In the genomic region with DNA sequence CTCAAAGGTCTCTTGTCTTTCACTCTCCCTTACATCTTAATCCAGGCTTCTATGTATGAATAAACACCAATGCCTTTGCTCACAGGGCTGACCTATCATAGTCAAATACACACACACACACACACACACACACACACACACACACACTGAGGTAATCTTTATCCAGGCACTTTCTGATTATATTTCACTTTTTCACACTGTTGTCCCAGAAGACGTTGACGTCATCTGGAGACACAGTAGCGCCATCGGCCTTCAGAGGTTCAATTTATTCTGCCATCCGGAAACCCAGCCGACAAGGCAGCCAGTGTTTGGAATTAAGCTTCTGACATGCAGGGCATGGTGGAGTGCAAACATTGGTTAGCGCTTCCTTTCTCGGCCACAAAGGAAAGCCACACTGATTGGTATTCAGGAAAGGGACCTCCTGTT, we compare ENCODE assay signal across 10 mouse cellular contexts.
A peak's percentile ranks its signal among the peaks of the same experiment; 100 is the strongest.
DNase-seq lines count a peak whose midpoint lies in the region; ATAC-seq and TF ChIP-seq lines count a peak whose summit lies in the region.
"Had no signal": no experiment of that assay in that cellular context is flagged by ENCODE, and none has a peak within 500 bp of the region (broad histone marks: within the 10 kb centered on the region; RNA-seq: fewer than 3 reads in every experiment).

No protein-coding gene starts in this region.

- intact Hi-C loops in gastrocnemius, adult 2 months (cut with DNase I) = no loop called here

- H3K27me3 ChIP-seq in forebrain, embryonic 11.5 days (ENCODE audit: control insufficient read depth, insufficient read depth, low read length) = no peaks in the 10 kb centered on the region
- H3K27me3 ChIP-seq in forebrain, embryonic 10.5 days (ENCODE audit: poor library complexity, severe bottlenecking) = no peaks in the 10 kb centered on the region
- no peaks in the 10 kb centered on the region for H3K27me3 ChIP-seq in forebrain, postnatal 0 days (ENCODE audit: insufficient read depth, low read length)
- no peaks in the 10 kb centered on the region for H3K27me3 ChIP-seq in midbrain, embryonic 10.5 days (ENCODE audit: low read depth, poor library complexity, severe bottlenecking)

- H3K4me2 ChIP-seq in forebrain, embryonic 11.5 days (ENCODE audit: low read depth, low read length, severe bottlenecking) = no peak overlapping the region
- 0 out of 2 replicates have a peak overlapping the region, but pooled peaks have one; percentile 11 for H3K4me2 ChIP-seq in forebrain, postnatal 0 days (ENCODE audit: low read depth)

- 36% methylated on average over 8 of the region's 8 CpGs for WGBS in forebrain, embryonic 11.5 days
- WGBS in forebrain, embryonic 10.5 days = 59% methylated on average over 8 of the region's 8 CpGs
- WGBS in forebrain, postnatal 0 days = 20% methylated on average over 8 of the region's 8 CpGs
- WGBS in midbrain, embryonic 10.5 days = 49% methylated on average over 8 of the region's 8 CpGs

- TF ChIP-seq CTCF in forebrain, postnatal 0 days (IDR thresholded peaks at IDR 0.05; ENCODE audit: low read depth) = no peak
- TF ChIP-seq CTCF in gastrocnemius, adult 2 months (IDR thresholded peaks at IDR 0.05) = no peak

- no peaks in the 10 kb centered on the region for H3K36me3 ChIP-seq in forebrain, embryonic 11.5 days (ENCODE audit: control insufficient read depth, insufficient read depth, low read length)
- no peaks in the 10 kb centered on the region for H3K36me3 ChIP-seq in forebrain, embryonic 10.5 days (replicated peaks)
- no peaks in the 10 kb centered on the region for H3K36me3 ChIP-seq in forebrain, postnatal 0 days (ENCODE audit: insufficient read depth)
- H3K36me3 ChIP-seq in midbrain, embryonic 10.5 days = no peaks in the 10 kb centered on the region

- peak; percentile 86 for ATAC-seq in forebrain, embryonic 11.5 days (replicated peaks; ENCODE audit: low FRiP score)
- ATAC-seq in forebrain, postnatal 0 days = peak; percentile 86

- no peak overlapping the region for H3K4me3 ChIP-seq in forebrain, embryonic 11.5 days (ENCODE audit: low read depth, low read length)
- H3K4me3 ChIP-seq in forebrain, embryonic 10.5 days = no peak overlapping the region
- no peak overlapping the region for H3K4me3 ChIP-seq in forebrain, postnatal 0 days (ENCODE audit: low read depth, low read length)
- no peak overlapping the region for H3K4me3 ChIP-seq in midbrain, embryonic 10.5 days
- no peak overlapping the region for H3K4me3 ChIP-seq in gastrocnemius, adult 2 months

- H3K27ac ChIP-seq in forebrain, embryonic 11.5 days (ENCODE audit: low read depth, low read length) = no peak overlapping the region
- H3K27ac ChIP-seq in forebrain, embryonic 10.5 days = no peak overlapping the region
- no peak overlapping the region for H3K27ac ChIP-seq in forebrain, postnatal 0 days (ENCODE audit: low read depth, low read length)
- H3K27ac ChIP-seq in midbrain, embryonic 10.5 days (replicated peaks) = no peak overlapping the region
- H3K27ac ChIP-seq in gastrocnemius, adult 2 months = no peak overlapping the region

- no peaks in the 10 kb centered on the region for H3K9me3 ChIP-seq in forebrain, embryonic 11.5 days (ENCODE audit: control insufficient read depth, low read length)
- no peaks in the 10 kb centered on the region for H3K9me3 ChIP-seq in forebrain, embryonic 10.5 days
- H3K9me3 ChIP-seq in forebrain, postnatal 0 days (ENCODE audit: low read length) = no peaks in the 10 kb centered on the region
- H3K9me3 ChIP-seq in midbrain, embryonic 10.5 days (replicated peaks) = no peaks in the 10 kb centered on the region

- no peak overlapping the region for H3K9ac ChIP-seq in forebrain, embryonic 11.5 days (ENCODE audit: low read length)
- H3K9ac ChIP-seq in forebrain, postnatal 0 days = no peak overlapping the region

- DNase-seq in forebrain, embryonic 11.5 days (ENCODE audit: low spot score) = peak; percentile 55
- no peak for DNase-seq in forebrain, embryonic 10.5 days (ENCODE audit: extremely low spot score, low spot score)
- peak; percentile 40 for DNase-seq in Muller cell, postnatal 12 days (ENCODE audit: inconsistent ontology term)
- DNase-seq in forebrain, postnatal 0 days = peak; percentile 38
- DNase-seq in midbrain, embryonic 10.5 days (ENCODE audit: low spot score) = peak; percentile 36
- no peak for DNase-seq in layer of hippocampus, adult 11-12 months (ENCODE audit: low spot score)
- no peak for DNase-seq in right cerebral cortex, adult 2 months (ENCODE audit: low spot score in 2 of 2)
- DNase-seq in gastrocnemius, adult 2 months = no peak
- DNase-seq: cerebellum, adult 8-10 months; heart, postnatal 14 days had no signal

- no peaks in the 10 kb centered on the region for H3K4me1 ChIP-seq in forebrain, embryonic 11.5 days (replicated peaks; ENCODE audit: control insufficient read depth, insufficient read depth, low read length)
- H3K4me1 ChIP-seq in forebrain, embryonic 10.5 days = peaks cover 7% of the 10 kb centered on the region
- H3K4me1 ChIP-seq in forebrain, postnatal 0 days (ENCODE audit: insufficient read depth) = no peaks in the 10 kb centered on the region
- H3K4me1 ChIP-seq in midbrain, embryonic 10.5 days = no peaks in the 10 kb centered on the region; the same call in 1 of the 2 replicates

Comparison
In these comparisons a context has a peak if more than half of its experiments do, and no peak if none do; other contexts are left out.
1. DNase-seq: peak in forebrain, embryonic 11.5 days (single experiment), Muller cell, postnatal 12 days (single experiment), forebrain, postnatal 0 days (single experiment) and midbrain, embryonic 10.5 days (single experiment); none in forebrain, embryonic 10.5 days (single experiment), layer of hippocampus, adult 11-12 months (single experiment), right cerebral cortex, adult 2 months (0 of 2) and gastrocnemius, adult 2 months (single experiment).